Mouse (Mus musculus) stomach, embryonic 16.5 days (tissue): ENCODE measurements around the gene Fam169b. TPM values are rescaled to one million over a fixed set of nuclear protein-coding genes. Genes with fewer than 3 reads are reported as not detected.
A peak's percentile ranks its signal among the peaks of the same experiment; 100 is the strongest.

Experiments used
- ATAC-seq: fragments of 200-750 bp; cut with Nextera tagmentation; 2 replicates; pipeline ENCODE4 v1.8.0; 2017; ENCODE audit warnings: moderate number of reproducible peaks, moderate TSS enrichment; ENCODE audit not compliant: insufficient read depth, low FRiP score
- H3K27ac ChIP-seq: fragments of 300-500 bp; sonication (generic); 2 replicates; pipeline ENCODE4 v1.5.1; 2014; ENCODE audit warnings: low read length
- H3K27me3 ChIP-seq: fragments of 300-500 bp; sonication (generic); 2 replicates; pipeline ENCODE4 v1.6.1; 2014; ENCODE audit warnings: low read length, control low read depth, mixed read lengths; ENCODE audit not compliant: control insufficient read depth, insufficient read depth
- H3K36me3 ChIP-seq: fragments of 300-500 bp; sonication (generic); 2 replicates; pipeline ENCODE4 v1.6.1; 2014; ENCODE audit warnings: low read length; ENCODE audit not compliant: control insufficient read depth, insufficient read depth
- H3K4me1 ChIP-seq: fragments of 300-500 bp; sonication (generic); 2 replicates; pipeline ENCODE4 v1.6.1; 2014; ENCODE audit warnings: low read length, control low read depth, mixed read lengths; ENCODE audit not compliant: control insufficient read depth, insufficient read depth
- H3K4me2 ChIP-seq: fragments of 300-500 bp; sonication (generic); 2 replicates; pipeline ENCODE4 v1.6.1; 2014; ENCODE audit warnings: low read depth, low read length, mixed read lengths
- H3K4me3 ChIP-seq: fragments of 300-500 bp; sonication (generic); replicated peaks from 2 replicates; pipeline ENCODE4 v1.5.1; 2014; ENCODE audit warnings: mild to moderate bottlenecking, low read length
- H3K9ac ChIP-seq: fragments of 300-500 bp; sonication (generic); 2 replicates; pipeline ENCODE4 v1.6.1; 2014; ENCODE audit warnings: low read length
- H3K9me3 ChIP-seq: fragments of 300-500 bp; sonication (generic); replicated peaks from 2 replicates; pipeline ENCODE4 v1.6.1; 2016; ENCODE audit warnings: low read length, control low read depth; ENCODE audit not compliant: control insufficient read depth
- WGBS: fragments of 180-500 bp; shearing (Covaris S2); extraction: QIAGEN DNeasy Blood & Tissue Kit; methylation state at CpG from one replicate; pipeline ENCODE4 v1.1.7; 2014; 5-methylcytosine and 5-hydroxymethylcytosine counted together
- polyA plus RNA-seq: library from polyadenylated mRNA; unstranded; fragments of >200 nt; fragmentation: Nextera tagmentation; extraction: Ambion mirVana; gene quantifications from 2 replicates; pipeline ENCODE4 v1.2.1, GENCODE M21; 2015

The Fam169b gene
- polyA plus RNA-seq, 1 experiment from 2014 or later: 0.37 TPM

- no peak overlapping the region for H3K4me3 ChIP-seq
- peaks cover 18% of the 10 kb centered on the region for H3K4me1 ChIP-seq
- no peak overlapping the region for H3K4me2 ChIP-seq
- WGBS: 50% methylated on average over 6 of the region's 6 CpGs
- no peak for ATAC-seq
- no peak overlapping the region for H3K27ac ChIP-seq
- H3K36me3 ChIP-seq: no peaks in the 10 kb centered on the region
- H3K9ac ChIP-seq: no peak overlapping the region
- H3K9me3 ChIP-seq: no peaks in the 10 kb centered on the region
- H3K27me3 ChIP-seq: 0 out of 2 replicates have a peak, but pooled peaks cover 4% of the 10 kb centered on the region
These were observed 14.0 kb upstream of the Fam169b start for GRCm38 (mm10) chr7:68259523-68260081.

GRCm38 (mm10) chr7:68262612-68263200 lies 10.9 kb upstream of the Fam169b start:
- H3K9me3 ChIP-seq: no peaks in the 10 kb centered on the region
- H3K36me3 ChIP-seq: no peaks in the 10 kb centered on the region
- no peak overlapping the region for H3K4me2 ChIP-seq
- peaks cover 20% of the 10 kb centered on the region for H3K4me1 ChIP-seq
- H3K27ac ChIP-seq: no peak overlapping the region
- ATAC-seq: no peak
- no peak overlapping the region for H3K9ac ChIP-seq
- H3K4me3 ChIP-seq: no peak overlapping the region
- 49% methylated on average over 8 of the region's 8 CpGs for WGBS
- H3K27me3 ChIP-seq: 0 out of 2 replicates have a peak, but pooled peaks cover 4% of the 10 kb centered on the region

- no peak for ATAC-seq
- H3K27ac ChIP-seq: no peak overlapping the region
- peak overlapping the region; percentile 40 for H3K4me3 ChIP-seq
- peaks cover 15% of the 10 kb centered on the region for H3K4me1 ChIP-seq
- whole genome bisulfite sequencing: 58% methylated on average over 8 of the region's 8 CpGs
- H3K4me2 ChIP-seq: peak overlapping the region; percentile 66
- no peaks in the 10 kb centered on the region for H3K9me3 ChIP-seq
- 0 out of 2 replicates have a peak, but pooled peaks cover 4% of the 10 kb centered on the region for H3K27me3 ChIP-seq
- no peaks in the 10 kb centered on the region for H3K36me3 ChIP-seq
- H3K9ac ChIP-seq: no peak overlapping the region
These were observed 10.2 kb upstream of the Fam169b start for GRCm38 (mm10) chr7:68263346-68264027.

GRCm38 (mm10) chr7:68264028-68264453 lies 9.6 kb upstream of the Fam169b start, which contains the start of gene Pgpep1l:
Gene Pgpep1l, minus strand, starts transcription at chr7:68264233.
- Histone ChIP-seq H3K4me1 (peaks cover 12% of the 10 kb centered on the region), H3K27me3 (0 out of 2 replicates have a peak, but pooled peaks cover 4% of the 10 kb centered on the region), H3K9me3 (no peaks in the 10 kb centered on the region), H3K27ac (no peak within 1 kb of the TSS), H3K4me3 (peak within 1 kb of the TSS; percentile 40), H3K36me3 (no peaks in the 10 kb centered on the region), H3K9ac (peak within 1 kb of the TSS; percentile 54), H3K4me2 (peak within 1 kb of the TSS; percentile 66)
- 0 out of 2 replicates have a peak, but pooled peaks have one; percentile 56 for ATAC-seq
- WGBS: 12% methylated on average over 25 of the region's 25 CpGs

GRCm38 (mm10) chr7:68264531-68264930 lies 9.1 kb upstream of the Fam169b start:
- Histone ChIP-seq H3K4me1 (peaks cover 12% of the 10 kb centered on the region), H3K9me3 (no peaks in the 10 kb centered on the region), H3K9ac (no peak overlapping the region), H3K4me3 (peak overlapping the region; percentile 40), H3K4me2 (peak overlapping the region; percentile 66), H3K36me3 (no peaks in the 10 kb centered on the region), H3K27me3 (0 out of 2 replicates have a peak, but pooled peaks cover 4% of the 10 kb centered on the region), H3K27ac (no peak overlapping the region)
- ATAC-seq: no peak
- WGBS: 11% methylated on average over 14 of the region's 14 CpGs

- H3K4me2 ChIP-seq: no peak overlapping the region
- H3K36me3 ChIP-seq: no peaks in the 10 kb centered on the region
- H3K27ac ChIP-seq: no peak overlapping the region
- no peak for ATAC-seq
- no peak overlapping the region for H3K9ac ChIP-seq
- no peaks in the 10 kb centered on the region for H3K9me3 ChIP-seq
- 44% methylated on average over 7 of the region's 7 CpGs for WGBS
- no peak overlapping the region for H3K4me3 ChIP-seq
- peaks cover 12% of the 10 kb centered on the region for H3K4me1 ChIP-seq
- H3K27me3 ChIP-seq: 0 out of 2 replicates have a peak, but pooled peaks cover 4% of the 10 kb centered on the region
These were observed 8.2 kb upstream of the Fam169b start for GRCm38 (mm10) chr7:68265391-68265790.

- ATAC-seq: no peak
These were observed 6.9 kb upstream of the Fam169b start for GRCm38 (mm10) chr7:68266691-68267090.

GRCm38 (mm10) chr7:68270551-68270950 lies 3.1 kb upstream of the Fam169b start:
- Histone ChIP-seq H3K9ac (no peak overlapping the region), H3K4me1 (peaks cover 4% of the 10 kb centered on the region; the same call in 1 of the 2 replicates), H3K9me3 (no peaks in the 10 kb centered on the region), H3K36me3 (no peaks in the 10 kb centered on the region), H3K27ac (no peak overlapping the region), H3K4me2 (no peak overlapping the region), H3K4me3 (no peak overlapping the region), H3K27me3 (no peaks in the 10 kb centered on the region)
- ATAC-seq: 0 out of 2 replicates have a peak, but pooled peaks have one; percentile 47
- 30% methylated on average over 4 of the region's 4 CpGs for WGBS

More at GRCm38 (mm10) chr7:68266691-68267090, 6.9 kb upstream of the Fam169b start:
- no peak overlapping the region for H3K27ac ChIP-seq
- 13% methylated on average over 6 of the region's 6 CpGs for WGBS
- no peak overlapping the region for H3K4me2 ChIP-seq
- H3K9ac ChIP-seq: no peak overlapping the region
- H3K27me3 ChIP-seq: 0 out of 2 replicates have a peak, but pooled peaks cover 4% of the 10 kb centered on the region
- no peak overlapping the region for H3K4me3 ChIP-seq
- H3K9me3 ChIP-seq: no peaks in the 10 kb centered on the region
- H3K36me3 ChIP-seq: no peaks in the 10 kb centered on the region
- H3K4me1 ChIP-seq: peaks cover 16% of the 10 kb centered on the region

GRCm38 (mm10) chr7:68271816-68272215 lies 1.8 kb upstream of the Fam169b start:
- WGBS: 92% methylated on average over 6 of the region's 6 CpGs
- H3K4me2 ChIP-seq: no peak overlapping the region
- no peaks in the 10 kb centered on the region for H3K36me3 ChIP-seq
- H3K4me1 ChIP-seq: peaks cover 8% of the 10 kb centered on the region; the same call in 1 of the 2 replicates
- no peaks in the 10 kb centered on the region for H3K9me3 ChIP-seq
- peaks cover 3% of the 10 kb centered on the region; the same call in 1 of the 2 replicates for H3K27me3 ChIP-seq
- H3K27ac ChIP-seq: no peak overlapping the region
- ATAC-seq: no peak
- H3K9ac ChIP-seq: no peak overlapping the region
- no peak overlapping the region for H3K4me3 ChIP-seq
